Mouse (Mus musculus) left cerebral cortex, postnatal 4 days (tissue): ENCODE data around the gene Creg2. TPM values are rescaled to one million over a fixed set of nuclear protein-coding genes. Genes with fewer than 3 reads are reported as not detected.
A peak's percentile ranks its signal among the peaks of the same experiment; 100 is the strongest.

ENCODE experiments used
- DNase-seq: peaks from one replicate; pipeline ENCODE4 v3.0.0-alpha.2; 2022
- intact Hi-C: fragments of 180-260 bp; cut with DNase I; formaldehyde crosslinking; loops from one replicate; pipeline ENCODE4 v1.15.1; 2025
- total RNA-seq, 2 experiments: library from RNA; stranded (reverse); gene quantifications; 2 replicates each; pipeline ENCODE4 v1.2.3; 2021

Gene Creg2
- 10 to 100 TPM; 20.7 to 21.2 TPM for total RNA-seq

DNA sequence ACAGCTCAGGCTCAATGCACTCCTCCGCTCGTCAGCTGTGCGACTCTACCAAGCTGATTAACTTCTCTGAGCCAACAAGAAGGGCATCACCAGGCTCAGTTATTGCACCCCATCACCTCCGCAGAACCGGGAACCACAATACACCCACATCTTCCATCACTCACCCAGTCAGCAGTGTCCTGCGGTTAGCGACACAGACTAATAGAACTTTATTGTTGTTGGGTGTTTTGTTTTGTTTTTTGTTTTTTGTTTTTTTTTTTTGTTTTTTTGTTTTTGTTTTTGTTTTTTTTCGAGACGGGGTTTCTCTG lies at the start of gene Creg2:
Gene Creg2, minus strand, starts transcription at position 234 of the 308 bp plus-strand sequence.
- DNase-seq = no peak
- intact Hi-C loops = loop anchor here (10.0 kb wide), 1 partner anchor 76 kb away; the partner anchor contains the start of gene Rnf149

GRCm38 (mm10) chr1:39700599-39701273 lies 49.5 kb upstream of the Creg2 start:
- intact Hi-C loops = no loop called here

DNA sequence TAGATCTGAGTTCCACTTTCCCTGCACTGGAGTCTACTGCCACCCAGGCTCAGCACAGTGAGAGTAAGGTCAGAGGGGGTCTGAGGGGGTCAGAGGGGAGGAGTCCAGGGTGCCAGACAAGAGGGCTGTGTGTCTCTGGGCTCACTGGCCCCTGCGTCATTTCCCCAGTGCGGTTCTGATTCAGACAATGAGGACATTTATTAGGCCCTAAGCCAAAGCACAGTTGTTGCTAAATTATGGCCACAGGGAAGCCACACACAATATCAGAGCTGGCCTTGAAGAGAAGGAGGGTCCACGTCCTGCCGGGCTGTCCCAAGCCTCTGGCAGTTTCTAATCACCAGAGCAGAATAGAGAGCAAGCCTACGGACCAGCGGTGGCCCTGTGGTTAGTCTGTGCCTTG lies 47.2 kb upstream of the Creg2 start:
- no peak for DNase-seq
- intact Hi-C loops = no loop called here

More at GRCm38 (mm10) chr1:39700599-39701273, 49.5 kb upstream of the Creg2 start:
- DNase-seq = no peak

DNA sequence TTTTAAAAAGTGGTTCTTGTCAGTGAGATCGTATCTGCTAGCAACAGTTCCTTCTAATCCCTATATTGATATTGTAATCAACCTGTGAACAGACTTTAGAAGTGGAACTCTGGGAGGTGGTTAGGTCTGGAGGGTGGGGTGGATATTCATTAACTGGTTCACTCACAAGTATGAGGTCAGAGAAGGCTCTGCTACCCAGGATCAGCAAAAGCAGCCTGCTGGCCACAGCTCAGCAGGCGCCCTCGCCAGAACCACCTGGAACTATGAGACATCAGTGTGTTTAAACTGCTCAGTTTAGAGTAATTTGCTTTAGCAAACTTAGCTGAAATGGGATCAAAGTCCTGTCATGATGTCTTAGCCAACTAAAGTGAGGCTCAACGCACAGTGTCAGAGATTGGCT lies 43.9 kb upstream of the Creg2 start:
- intact Hi-C loops = no loop called here
- no peak for DNase-seq

- intact Hi-C loops = no loop called here
- DNase-seq = no peak
These were observed 43.5 kb upstream of the Creg2 start for GRCm38 (mm10) chr1:39694756-39695155.

- no peak for DNase-seq
- intact Hi-C loops = no loop called here
These were observed 40.7 kb upstream of the Creg2 start for GRCm38 (mm10) chr1:39691974-39692373.

DNA sequence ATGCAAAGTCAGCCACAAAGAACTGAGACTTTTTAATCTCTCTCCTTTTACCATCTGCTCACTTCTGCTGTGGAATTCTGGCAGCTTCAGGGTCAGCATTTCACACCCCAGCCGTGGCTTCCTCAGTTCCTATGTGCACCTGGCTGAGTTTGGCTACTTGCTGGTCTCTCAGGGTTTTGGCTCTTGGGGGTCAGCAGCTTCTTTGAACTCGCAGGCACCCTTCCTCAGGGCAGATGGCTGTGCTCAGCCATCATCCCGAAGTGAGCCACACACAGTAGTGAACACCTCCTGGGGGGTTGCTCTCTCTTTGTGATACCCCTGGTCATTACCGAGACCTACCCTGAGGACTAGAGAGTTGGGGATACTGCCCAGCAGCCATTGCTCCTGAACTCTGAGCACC lies 39.8 kb upstream of the Creg2 start:
- intact Hi-C loops = no loop called here
- no peak for DNase-seq

GRCm38 (mm10) chr1:39688573-39688972 lies 37.3 kb upstream of the Creg2 start:
- no peak for DNase-seq
- intact Hi-C loops = loop anchor here (5.0 to 10.0 kb wide), 3 partner anchors 226 to 686 kb away; no protein-coding TSS in a partner anchor

DNA sequence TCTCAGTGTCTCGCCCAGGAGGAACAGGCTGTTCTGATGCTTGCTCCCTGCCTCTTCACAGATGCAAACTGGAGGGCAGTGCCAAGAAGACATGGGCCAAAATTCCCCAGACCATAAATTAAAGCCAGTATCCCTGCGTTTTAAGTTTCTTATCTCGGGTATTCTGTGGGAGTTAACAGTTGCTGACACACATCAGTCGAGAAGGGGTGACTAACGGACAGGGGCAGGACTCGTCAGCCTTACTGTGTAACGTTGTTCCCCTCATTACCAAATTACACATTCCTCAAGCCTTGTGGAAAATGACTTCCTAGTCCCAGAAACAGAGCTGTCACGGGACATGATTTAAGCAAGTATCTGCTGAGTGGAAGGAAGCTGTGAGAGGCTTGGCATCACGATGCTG lies 36.0 kb upstream of the Creg2 start:
- intact Hi-C loops = loop anchor here (5.0 to 10.0 kb wide), 3 partner anchors 228 to 688 kb away; no protein-coding TSS in a partner anchor
- DNase-seq = no peak

DNA sequence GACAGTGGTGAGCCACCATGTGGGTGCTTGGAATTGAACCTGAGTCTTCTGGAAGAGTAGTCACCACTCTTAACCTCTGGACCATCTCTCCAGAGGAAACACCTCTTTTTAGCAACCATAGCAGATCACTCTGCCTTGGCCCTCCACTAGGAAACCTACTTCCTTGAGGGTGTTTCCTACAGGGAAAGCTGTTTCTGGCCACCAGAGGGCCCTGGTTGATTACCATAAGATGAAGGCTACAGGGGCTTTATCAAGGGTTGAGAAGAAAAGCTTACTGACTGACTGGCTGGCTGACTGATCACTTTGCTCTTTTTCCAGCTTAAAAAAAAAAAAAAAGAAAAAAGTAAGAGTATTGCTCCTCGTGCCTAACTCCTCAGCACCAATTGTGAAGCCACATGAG lies 34.6 kb upstream of the Creg2 start:
- DNase-seq = peak; percentile 85
- intact Hi-C loops = loop anchor here (5.0 to 10.0 kb wide), 3 partner anchors 229 to 689 kb away; no protein-coding TSS in a partner anchor

DNA sequence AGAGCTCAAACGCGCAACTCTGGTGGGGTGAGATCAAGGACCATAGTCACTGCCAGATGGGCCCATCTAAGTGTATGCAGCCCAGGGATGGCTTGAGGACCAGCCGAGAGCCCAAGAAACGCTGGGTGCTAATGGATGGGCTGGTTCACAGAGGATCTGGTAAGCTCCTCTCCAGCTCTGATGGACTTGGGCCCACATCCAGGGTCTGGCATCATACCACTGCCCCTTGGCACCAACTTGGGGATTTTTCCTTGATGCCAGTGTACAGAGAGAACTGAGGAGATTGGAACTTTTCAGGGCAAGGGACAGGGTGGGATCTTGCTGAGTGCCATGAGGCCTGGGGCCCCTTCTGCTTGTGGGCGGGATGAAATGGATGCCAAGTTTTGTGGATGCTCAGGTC lies 30.4 kb upstream of the Creg2 start:
- peak; percentile 59 for DNase-seq
- intact Hi-C loops = loop anchor here (10.0 kb wide), 2 partner anchors 233 to 693 kb away; no protein-coding TSS in a partner anchor

- intact Hi-C loops = loop anchor here (10.0 kb wide), 2 partner anchors 234 to 694 kb away; no protein-coding TSS in a partner anchor
These were observed 29.3 kb upstream of the Creg2 start for GRCm38 (mm10) chr1:39680546-39680945.

DNA sequence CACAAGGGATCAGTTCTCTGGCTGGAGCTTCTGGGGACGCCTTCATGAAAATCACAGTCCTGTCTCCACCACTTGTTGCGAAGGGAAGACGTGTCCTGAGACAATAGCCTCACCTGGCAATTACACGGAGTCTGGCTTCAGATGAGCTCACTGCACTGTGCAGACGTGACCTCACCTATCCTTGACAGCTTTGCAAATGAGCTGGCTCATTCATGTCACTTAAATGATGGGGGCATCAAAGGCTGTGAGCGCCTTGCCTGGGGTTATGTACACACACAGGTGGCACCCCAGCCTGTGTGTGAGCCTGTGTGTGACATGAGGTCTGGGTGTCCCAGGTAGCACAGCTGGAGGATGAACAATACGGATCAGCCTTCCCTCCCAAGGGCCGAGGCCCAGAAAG lies 27.6 kb upstream of the Creg2 start:
- DNase-seq = no peak

More at GRCm38 (mm10) chr1:39680546-39680945, 29.3 kb upstream of the Creg2 start:
- no peak for DNase-seq

DNA sequence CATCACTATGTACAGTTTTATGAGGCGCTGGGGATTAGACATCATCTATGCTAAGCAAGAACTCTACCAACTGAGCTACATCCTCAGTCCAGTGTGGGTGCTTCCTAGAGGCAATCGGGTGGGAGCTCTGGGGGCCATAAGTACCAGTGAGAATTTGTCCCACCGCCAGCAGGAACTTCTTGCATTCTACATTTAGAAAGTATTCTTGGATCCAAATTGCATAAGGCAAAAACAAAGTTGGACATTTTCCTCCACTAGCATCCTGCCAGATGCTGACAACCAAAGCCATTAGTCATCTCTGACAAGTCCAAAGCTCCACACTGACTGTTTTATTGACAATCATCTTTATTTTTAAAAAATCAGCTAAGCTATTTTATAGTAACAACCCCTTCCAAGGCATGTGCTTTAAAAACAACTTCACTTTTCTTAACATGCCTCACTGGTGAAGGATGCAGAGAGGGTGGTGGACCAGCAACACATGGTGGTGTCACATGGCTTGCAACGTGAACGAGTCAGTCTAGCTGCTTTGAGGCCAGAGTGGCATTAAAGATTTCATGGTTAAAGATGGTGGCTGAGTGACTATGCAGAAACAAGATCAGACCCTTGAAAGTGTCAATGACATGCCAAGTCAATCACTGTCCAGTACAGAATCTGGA lies 25.1 kb upstream of the Creg2 start:
- no peak for DNase-seq
- intact Hi-C loops = no loop called here

More for the DNA sequence above, 27.6 kb upstream of the Creg2 start:
- intact Hi-C loops = no loop called here

- DNase-seq = no peak
- intact Hi-C loops = no loop called here
These were observed 21.3 kb upstream of the Creg2 start for GRCm38 (mm10) chr1:39672362-39673105.

DNA sequence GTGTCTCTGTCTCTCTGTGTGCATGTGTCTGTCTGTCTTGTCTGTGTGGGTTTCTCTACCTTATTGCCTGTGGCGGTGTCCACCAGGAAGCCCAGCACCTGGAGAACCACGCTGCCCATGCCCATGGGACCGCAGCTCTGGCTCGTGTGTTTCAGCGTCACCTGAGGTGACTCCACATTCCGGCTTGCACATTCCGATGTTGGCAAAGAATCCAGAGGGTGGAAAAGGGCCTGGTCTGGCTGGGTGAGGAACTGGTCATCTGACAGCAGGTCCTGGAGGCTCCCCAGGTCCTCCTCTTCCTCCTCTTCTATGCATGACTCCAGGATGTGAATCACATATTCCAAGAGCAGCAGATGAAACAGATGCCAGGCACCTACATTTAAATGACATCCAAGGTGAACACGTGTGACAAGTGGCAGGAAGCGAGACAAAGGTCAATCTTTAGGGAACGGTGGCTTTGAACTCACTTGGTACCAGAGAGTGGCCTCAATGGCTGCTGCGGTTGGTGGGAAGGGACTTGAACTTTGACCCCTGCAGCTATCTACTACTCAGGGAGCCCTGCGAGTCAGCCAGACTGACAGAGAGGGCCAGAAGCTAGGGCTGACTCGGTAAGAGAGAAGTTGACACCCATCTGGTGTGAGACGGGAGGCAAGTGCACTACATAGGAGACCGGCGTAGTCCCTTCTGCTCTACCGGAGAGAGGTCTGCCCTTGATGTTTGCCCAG lies 19.1 kb upstream of the Creg2 start:
- DNase-seq = no peak
- intact Hi-C loops = no loop called here

DNA sequence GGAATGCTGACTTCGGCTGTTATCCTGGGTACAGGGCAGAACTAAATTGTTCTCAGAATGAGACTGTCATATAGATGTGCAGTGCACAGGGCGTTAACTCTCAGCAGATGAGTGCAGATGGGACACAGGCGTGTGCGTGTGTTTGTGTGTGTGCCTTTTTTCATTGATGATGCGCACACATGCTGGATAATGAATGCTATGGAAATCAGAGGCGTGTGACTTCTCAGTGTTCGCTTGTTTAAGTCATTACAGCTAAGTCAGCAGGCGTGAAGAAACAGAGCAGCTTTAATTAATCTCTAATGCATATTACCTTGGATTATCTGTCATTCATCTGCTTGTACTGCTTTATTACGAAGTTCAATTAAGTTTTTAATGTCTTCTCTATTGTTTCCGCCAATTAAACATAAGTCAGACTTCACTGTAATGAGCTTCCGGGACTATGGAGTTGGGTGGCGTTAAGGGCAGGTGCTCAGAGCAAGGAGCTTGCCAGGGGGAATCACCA lies 15.5 kb upstream of the Creg2 start:
- intact Hi-C loops = no loop called here
- DNase-seq = no peak

DNA sequence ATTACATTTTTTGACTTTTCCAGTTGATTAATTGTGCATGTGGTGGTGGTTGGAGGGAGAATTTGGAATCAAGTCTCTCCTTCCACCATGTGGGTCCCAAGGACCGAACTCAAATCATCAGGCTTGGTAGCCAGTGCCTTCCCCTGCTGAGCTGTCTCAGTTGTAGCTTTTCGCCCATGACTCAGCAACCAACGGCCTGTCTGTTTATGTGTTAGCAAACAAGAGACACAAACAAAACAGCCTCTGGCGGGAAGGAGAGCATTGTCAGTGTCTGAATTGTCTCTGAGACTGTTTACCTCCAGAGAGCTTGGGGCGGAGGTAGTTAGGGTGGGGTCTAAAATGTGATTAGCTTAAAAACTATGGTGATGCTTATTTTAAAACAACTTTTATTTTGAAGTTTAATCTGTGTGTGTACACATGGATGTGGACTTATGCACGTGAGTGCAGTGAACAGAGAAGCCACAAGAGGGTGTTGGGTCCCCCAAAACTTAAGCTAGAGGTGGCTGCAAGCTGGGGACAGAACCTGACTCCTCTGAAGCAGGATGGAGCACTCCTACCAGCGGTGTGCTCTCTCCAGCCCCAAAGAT lies 12.9 kb upstream of the Creg2 start:
- intact Hi-C loops = no loop called here

DNA sequence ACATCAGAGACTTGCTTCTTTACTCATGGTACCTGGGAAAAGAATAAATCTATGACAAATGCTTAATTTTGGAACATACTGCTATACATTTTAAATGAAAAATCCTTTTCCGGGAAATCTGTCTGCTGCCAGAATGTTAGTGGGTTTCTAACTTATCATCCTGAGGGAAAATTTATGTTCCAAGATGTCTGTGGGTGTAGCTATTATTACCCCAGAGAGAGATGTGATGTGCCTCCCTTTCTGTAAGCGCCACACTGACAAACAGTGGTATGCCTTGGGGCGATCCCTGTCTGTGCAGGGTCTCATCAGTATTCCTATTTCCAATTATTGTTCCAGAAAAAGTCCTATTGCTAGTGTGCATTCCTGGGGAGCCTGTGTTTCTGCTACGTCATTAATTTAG lies 11.8 kb upstream of the Creg2 start:
- DNase-seq = no peak
- intact Hi-C loops = no loop called here

More for the DNA sequence above, 12.9 kb upstream of the Creg2 start:
- DNase-seq = no peak

- intact Hi-C loops = loop anchor here (10.0 kb wide), 1 partner anchor 82 kb away; the partner anchor contains the start of gene Rnf149
These were observed 5.8 kb upstream of the Creg2 start for GRCm38 (mm10) chr1:39656976-39657529.

More at GRCm38 (mm10) chr1:39656976-39657529, 5.8 kb upstream of the Creg2 start:
- DNase-seq = no peak
